Mouse (Mus musculus): ENCODE data around the gene Ankra2. TPM values are rescaled to one million over a fixed set of nuclear protein-coding genes. Genes with fewer than 3 reads are reported as not detected.

Ankra2 gene
- polyA plus RNA-seq, 1 experiment: 7.5 TPM

DNA sequence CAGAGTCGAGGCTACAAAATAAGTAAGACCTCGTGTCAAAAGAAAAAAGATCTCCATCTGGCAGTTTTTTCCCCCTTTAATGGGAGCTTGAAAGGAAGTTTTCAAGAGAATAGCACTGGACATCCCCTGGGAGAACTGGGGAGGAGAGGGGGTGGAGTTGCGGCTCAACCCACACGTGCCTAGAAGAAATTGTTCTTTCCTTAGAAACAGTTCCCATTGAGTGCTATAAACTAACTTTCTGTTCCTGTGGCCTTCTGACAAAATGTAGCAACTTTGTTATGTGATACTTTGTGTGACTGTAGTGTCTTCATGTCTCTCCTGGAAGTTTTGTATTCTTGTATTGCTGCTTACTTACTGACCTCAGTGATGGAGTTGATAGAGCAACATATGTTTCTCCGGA lies 1.2 kb downstream of the Ankra2 start:
- TF ChIP-seq CTCF (IDR thresholded peaks at IDR 0.05; ENCODE audit: extremely low read depth, insufficient read depth, insufficient read length, insufficient replicate concordance): no peak
- TF ChIP-seq POLR2A (IDR thresholded peaks at IDR 0.05; ENCODE audit: low read depth, low read length): no peak
- Histone ChIP-seq H3K27me3 (ENCODE audit: control insufficient read depth, insufficient read depth, low read length) (no peaks in the 10 kb centered on the region), H3K36me3 (ENCODE audit: control insufficient read depth, insufficient read depth, low read length) (peaks cover 11% of the 10 kb centered on the region), H3K4me1 (ENCODE audit: control insufficient read depth, insufficient read depth, insufficient read length) (peaks cover 3% of the 10 kb centered on the region; the same call in 1 of the 2 replicates), H3K4me3 (ENCODE audit: extremely low read depth, insufficient read depth, insufficient read length) (no peak overlapping the region; the same call in 1 of the 2 replicates), H3K27ac (ENCODE audit: insufficient read depth, low read length) (no peak overlapping the region)
- 21% methylated on average over 5 of the region's 5 CpGs for WGBS
- no peak for DNase-seq (ENCODE audit: low read depth in 1 of 2, low spot score in 2 of 2)

DNA sequence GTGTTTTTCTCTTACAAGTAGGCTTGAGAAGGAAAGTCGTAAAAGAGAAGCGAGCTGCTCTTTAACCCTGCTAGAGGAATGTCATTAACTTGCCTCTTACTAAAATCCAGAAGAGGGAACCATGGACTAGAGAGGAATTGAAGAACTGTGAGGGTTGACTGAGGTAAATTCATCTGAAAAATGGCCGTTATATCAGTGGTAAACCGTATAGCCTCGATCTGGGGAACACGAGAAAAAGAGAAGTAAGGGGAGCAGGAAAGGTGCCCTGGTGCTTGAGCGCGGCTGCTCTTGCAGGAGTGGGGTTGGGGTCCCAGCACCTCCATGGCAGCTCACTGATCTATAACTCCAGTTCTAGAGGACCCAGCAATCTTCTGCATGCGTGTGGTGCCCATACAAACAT lies 11.1 kb downstream of the Ankra2 start:
- Histone ChIP-seq H3K27me3 (ENCODE audit: control insufficient read depth, insufficient read depth, low read length) (no peaks in the 10 kb centered on the region), H3K27ac (ENCODE audit: insufficient read depth, low read length) (no peak overlapping the region), H3K4me3 (ENCODE audit: extremely low read depth, insufficient read depth, insufficient read length) (no peak overlapping the region), H3K36me3 (ENCODE audit: control insufficient read depth, insufficient read depth, low read length) (peaks cover 23% of the 10 kb centered on the region), H3K4me1 (ENCODE audit: control insufficient read depth, insufficient read depth, insufficient read length) (no peaks in the 10 kb centered on the region)
- DNase-seq (ENCODE audit: low read depth in 1 of 2, low spot score in 2 of 2): no peak
- 84% methylated on average over 9 of the region's 9 CpGs for WGBS
- TF ChIP-seq POLR2A (IDR thresholded peaks at IDR 0.05; ENCODE audit: low read depth, low read length) (no peak), CTCF (IDR thresholded peaks at IDR 0.05; ENCODE audit: extremely low read depth, insufficient read depth, insufficient read length, insufficient replicate concordance) (no peak)

DNA sequence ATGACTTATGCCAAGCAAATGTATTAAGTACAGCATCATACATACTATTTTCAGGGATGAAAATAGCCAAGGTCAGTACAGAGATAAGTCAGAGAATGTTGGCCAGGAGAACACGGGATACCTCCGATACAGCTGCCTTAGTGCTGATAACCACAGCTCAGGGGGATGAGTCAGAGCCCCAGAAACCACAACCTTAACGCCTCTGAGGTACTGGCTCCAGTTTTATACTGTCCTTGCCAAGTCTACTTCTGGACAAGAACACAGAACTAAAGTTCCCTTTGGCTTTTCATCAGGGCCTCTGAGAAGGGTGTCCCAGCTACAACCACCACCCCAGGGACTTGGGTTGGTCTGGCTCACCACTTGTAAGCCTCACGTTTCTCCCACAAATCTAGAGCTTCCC lies 12.8 kb downstream of the Ankra2 start:
- Histone ChIP-seq H3K36me3 (ENCODE audit: control insufficient read depth, insufficient read depth, low read length) (peaks cover 21% of the 10 kb centered on the region), H3K4me1 (ENCODE audit: control insufficient read depth, insufficient read depth, insufficient read length) (no peaks in the 10 kb centered on the region), H3K27me3 (ENCODE audit: control insufficient read depth, insufficient read depth, low read length) (no peaks in the 10 kb centered on the region), H3K27ac (ENCODE audit: insufficient read depth, low read length) (no peak overlapping the region), H3K4me3 (ENCODE audit: extremely low read depth, insufficient read depth, insufficient read length) (no peak overlapping the region)
- TF ChIP-seq POLR2A (IDR thresholded peaks at IDR 0.05; ENCODE audit: low read depth, low read length): no peak
- TF ChIP-seq CTCF (IDR thresholded peaks at IDR 0.05; ENCODE audit: extremely low read depth, insufficient read depth, insufficient read length, insufficient replicate concordance): no peak
- no peak for DNase-seq (ENCODE audit: low read depth in 1 of 2, low spot score in 2 of 2)
- 45% methylated on average over 4 of the region's 4 CpGs for WGBS

DNA sequence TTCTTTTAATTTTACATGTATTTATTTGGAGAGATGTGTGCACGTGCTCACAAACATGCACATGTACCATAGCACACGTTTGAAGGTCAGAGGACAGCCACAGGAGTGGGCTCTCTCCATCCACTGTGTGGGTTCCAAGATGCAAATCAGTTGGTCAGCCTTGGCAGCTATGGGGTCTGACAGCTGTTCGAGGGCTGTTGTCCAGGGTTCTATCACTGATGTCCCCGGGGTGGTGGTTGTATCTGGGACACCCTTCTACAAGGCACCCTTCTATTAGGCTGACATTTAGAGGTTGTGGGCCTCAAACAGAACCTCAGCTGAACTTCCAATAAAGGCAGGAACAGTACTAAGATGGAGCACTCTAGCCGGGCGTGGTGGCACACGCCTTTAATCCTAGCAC lies 13.4 kb downstream of the Ankra2 start:
- WGBS: 87% methylated on average over 7 of the region's 7 CpGs
- Histone ChIP-seq H3K4me3 (ENCODE audit: extremely low read depth, insufficient read depth, insufficient read length) (no peak overlapping the region), H3K27me3 (ENCODE audit: control insufficient read depth, insufficient read depth, low read length) (no peaks in the 10 kb centered on the region), H3K27ac (ENCODE audit: insufficient read depth, low read length) (no peak overlapping the region), H3K36me3 (ENCODE audit: control insufficient read depth, insufficient read depth, low read length) (peaks cover 17% of the 10 kb centered on the region), H3K4me1 (ENCODE audit: control insufficient read depth, insufficient read depth, insufficient read length) (no peaks in the 10 kb centered on the region)
- DNase-seq (ENCODE audit: low read depth in 1 of 2, low spot score in 2 of 2): no peak
- TF ChIP-seq CTCF (IDR thresholded peaks at IDR 0.05; ENCODE audit: extremely low read depth, insufficient read depth, insufficient read length, insufficient replicate concordance) (no peak), POLR2A (IDR thresholded peaks at IDR 0.05; ENCODE audit: low read depth, low read length) (no peak)

DNA sequence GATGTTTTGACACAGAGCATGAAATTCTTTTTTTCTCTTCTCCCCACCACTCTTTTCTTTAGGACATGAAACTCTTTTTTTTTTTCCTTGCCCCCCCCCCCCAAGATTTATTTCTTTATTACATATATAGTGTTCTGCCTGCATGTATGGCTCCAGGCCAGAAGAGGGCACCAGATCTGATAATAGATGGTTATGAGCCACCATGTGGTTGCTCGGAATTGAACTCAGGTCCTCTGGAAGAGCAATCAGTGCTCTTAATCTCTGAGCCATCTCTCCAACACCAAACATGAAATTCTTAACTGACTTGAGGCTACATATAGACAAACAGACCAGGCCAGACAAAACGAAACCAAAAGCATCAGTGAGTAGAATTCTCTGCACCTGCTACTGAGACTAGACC lies 14.6 kb downstream of the Ankra2 start:
- Histone ChIP-seq H3K27me3 (ENCODE audit: control insufficient read depth, insufficient read depth, low read length) (no peaks in the 10 kb centered on the region), H3K36me3 (ENCODE audit: control insufficient read depth, insufficient read depth, low read length) (peaks cover 12% of the 10 kb centered on the region), H3K27ac (ENCODE audit: insufficient read depth, low read length) (no peak overlapping the region), H3K4me1 (ENCODE audit: control insufficient read depth, insufficient read depth, insufficient read length) (no peaks in the 10 kb centered on the region), H3K4me3 (ENCODE audit: extremely low read depth, insufficient read depth, insufficient read length) (no peak overlapping the region)
- TF ChIP-seq CTCF (IDR thresholded peaks at IDR 0.05; ENCODE audit: extremely low read depth, insufficient read depth, insufficient read length, insufficient replicate concordance): no peak
- no peak for TF ChIP-seq POLR2A (IDR thresholded peaks at IDR 0.05; ENCODE audit: low read depth, low read length)
- no peak for DNase-seq (ENCODE audit: low read depth in 1 of 2, low spot score in 2 of 2)
- 78% methylated on average over 2 of the region's 2 CpGs for WGBS

DNA sequence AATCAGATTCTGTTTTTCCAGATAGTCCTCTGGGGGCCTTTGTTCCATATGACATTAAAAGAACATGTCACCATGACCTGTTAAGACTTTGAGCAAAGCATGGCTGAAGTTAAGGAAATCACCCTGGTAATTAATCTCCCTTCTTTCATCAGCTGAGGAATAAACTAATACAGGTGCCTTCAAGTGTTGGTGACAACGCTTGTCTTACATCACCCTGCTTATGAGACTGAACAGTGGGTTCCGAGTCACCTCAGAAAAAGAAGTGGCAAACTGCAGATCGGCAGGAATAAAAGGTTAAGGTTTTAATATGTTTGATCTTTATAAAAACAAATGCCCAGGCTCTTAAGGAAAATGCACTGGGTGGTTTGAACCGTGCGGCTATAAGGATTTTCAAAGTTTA lies 16.8 kb downstream of the Ankra2 start, which contains the start of gene Gm21976:
Gene Gm21976 (plus strand): TSS at position 202 of the 400 bp plus-strand sequence.
- no peak within 1 kb of the TSS for H3K27ac ChIP-seq (ENCODE audit: insufficient read depth, low read length)
- TF ChIP-seq CTCF (IDR thresholded peaks at IDR 0.05; ENCODE audit: extremely low read depth, insufficient read depth, insufficient read length, insufficient replicate concordance): no peak
- no peak for DNase-seq (ENCODE audit: low read depth in 1 of 2, low spot score in 2 of 2)
- no peaks in the 10 kb centered on the region for H3K4me1 ChIP-seq (ENCODE audit: control insufficient read depth, insufficient read depth, insufficient read length)
- no peaks in the 10 kb centered on the region for H3K27me3 ChIP-seq (ENCODE audit: control insufficient read depth, insufficient read depth, low read length)
- no peak within 1 kb of the TSS for H3K4me3 ChIP-seq (ENCODE audit: extremely low read depth, insufficient read depth, insufficient read length)
- WGBS: 90% methylated on average over 5 of the region's 5 CpGs
- H3K36me3 ChIP-seq (ENCODE audit: control insufficient read depth, insufficient read depth, low read length): peaks cover 1% of the 10 kb centered on the region

DNA sequence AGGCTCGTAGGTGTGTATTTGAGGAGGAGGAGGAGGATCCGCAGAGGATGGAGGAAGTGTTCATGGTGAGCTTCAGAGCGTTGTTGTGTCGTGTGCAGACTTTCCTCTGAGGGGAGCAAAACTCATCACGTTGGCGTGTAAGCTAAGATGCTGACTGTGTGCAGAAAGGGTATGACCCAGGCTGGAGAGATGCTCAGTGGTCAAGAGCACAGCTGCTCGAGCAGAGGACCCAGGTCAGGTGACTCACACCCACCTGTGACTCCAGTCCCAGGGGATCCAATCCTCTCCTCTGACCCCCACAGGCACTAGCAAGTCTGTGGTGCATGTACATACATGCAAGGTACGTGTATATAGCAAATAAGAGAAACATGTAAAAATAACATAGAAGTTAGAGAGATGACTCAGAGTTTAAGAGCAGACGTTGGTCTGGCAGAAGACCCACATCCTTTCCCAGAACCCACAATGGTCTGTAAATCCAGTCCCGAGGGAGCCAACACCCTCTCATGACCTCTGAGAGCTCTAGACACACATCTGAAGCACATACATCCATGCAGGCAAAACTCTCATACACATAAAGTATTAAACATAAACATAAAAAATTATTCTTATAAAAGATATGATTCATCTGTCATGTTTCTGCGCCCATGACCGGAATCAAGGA lies 18.2 kb downstream of the Ankra2 start:
- 57% methylated on average over 12 of the region's 12 CpGs for WGBS
- Histone ChIP-seq H3K4me1 (ENCODE audit: control insufficient read depth, insufficient read depth, insufficient read length) (no peaks in the 10 kb centered on the region), H3K27me3 (ENCODE audit: control insufficient read depth, insufficient read depth, low read length) (no peaks in the 10 kb centered on the region), H3K27ac (ENCODE audit: insufficient read depth, low read length) (no peak overlapping the region), H3K36me3 (ENCODE audit: control insufficient read depth, insufficient read depth, low read length) (no peaks in the 10 kb centered on the region), H3K4me3 (ENCODE audit: extremely low read depth, insufficient read depth, insufficient read length) (no peak overlapping the region)
- TF ChIP-seq POLR2A (IDR thresholded peaks at IDR 0.05; ENCODE audit: low read depth, low read length): no peak
- DNase-seq (ENCODE audit: low read depth in 1 of 2, low spot score in 2 of 2): no peak
